In the genomic region with DNA sequence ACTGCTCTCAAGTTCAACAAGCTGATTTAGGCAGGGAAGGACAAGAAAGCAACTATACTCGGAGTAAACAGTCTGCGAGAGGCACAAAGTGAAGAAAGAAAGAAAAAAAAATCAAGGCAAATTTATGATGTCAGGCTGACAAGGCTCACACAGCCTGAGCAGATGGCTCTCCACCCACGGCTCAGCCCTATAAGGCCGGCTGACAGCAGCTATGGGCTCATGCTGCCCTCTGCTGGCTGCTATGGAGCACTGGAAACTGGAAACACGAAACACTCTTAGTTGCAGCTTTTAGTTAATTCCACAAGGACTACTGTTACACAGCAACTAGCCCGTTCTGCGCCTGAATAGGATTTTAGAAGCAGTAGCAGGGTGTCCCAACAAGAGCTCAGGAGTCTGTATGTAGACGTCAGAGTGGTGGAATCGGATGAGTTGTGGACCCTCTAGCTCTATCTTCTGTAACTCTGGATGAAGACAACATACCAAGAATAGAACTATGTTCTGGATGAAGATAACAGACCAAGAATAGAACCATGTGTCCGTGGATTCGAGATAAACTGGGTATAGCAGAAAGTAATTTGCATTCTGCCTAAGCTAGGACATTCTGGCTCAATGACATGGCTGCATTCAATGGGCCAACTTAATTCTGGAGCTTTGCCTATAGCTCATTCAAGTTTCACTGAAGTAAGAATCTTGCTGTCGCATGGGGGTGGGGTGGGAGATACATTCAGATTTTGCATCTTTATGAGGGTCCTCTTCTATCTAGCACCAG, we compare ENCODE assay signal across 8 mouse cellular contexts. TPM values are rescaled to one million over a fixed set of nuclear protein-coding genes. Genes with fewer than 3 reads are reported as not detected.
DNase-seq lines count a peak whose midpoint lies in the region; ATAC-seq and TF ChIP-seq lines count a peak whose summit lies in the region.

No protein-coding gene starts in this region.

- no peak overlapping the region for H3K9ac ChIP-seq in CH12.LX (ENCODE audit: insufficient read depth, low read depth)
- peak overlapping the region; percentile 56 for H3K9ac ChIP-seq in heart, embryonic 13.5 days
- 0 out of 2 replicates have a peak overlapping the region, but pooled peaks have one; percentile 14 for H3K9ac ChIP-seq in kidney, embryonic 16.5 days (replicated peaks; ENCODE audit: low read length)
- H3K9ac ChIP-seq in liver, adult 2 months (ENCODE audit: low read depth, low read length) = no peak overlapping the region

- TF ChIP-seq CTCF in CH12.LX (conservative IDR thresholded peaks at IDR 0.05 in 1 of 2, IDR thresholded peaks at IDR 0.05 in 1 of 2; ENCODE audit: low read depth in 2 of 2, low read length in 2 of 2) = peak; percentile 67 to 94
- TF ChIP-seq CTCF in bone marrow macrophage, adult 2 months (IDR thresholded peaks at IDR 0.05; ENCODE audit: low read depth, low read length) = peak; percentile 82
- peak; percentile 94 for TF ChIP-seq CTCF in embryonic fibroblast, embryonic 13.5 days (IDR thresholded peaks at IDR 0.05; ENCODE audit: borderline replicate concordance, insufficient read depth, low read length)
- TF ChIP-seq CTCF in liver, adult 2 months (IDR thresholded peaks at IDR 0.05; ENCODE audit: low read depth, low read length) = peak; percentile 97

- no peak overlapping the region for H3K27ac ChIP-seq in CH12.LX (ENCODE audit: insufficient read depth, low read depth)
- H3K27ac ChIP-seq in bone marrow macrophage, adult 2 months (ENCODE audit: insufficient read depth, low read depth, low read length) = no peak overlapping the region
- H3K27ac ChIP-seq in embryonic fibroblast, embryonic 13.5 days (ENCODE audit: insufficient read depth, low read length) = no peak overlapping the region
- H3K27ac ChIP-seq in heart, embryonic 13.5 days (replicated peaks) = peak overlapping the region; percentile 83
- H3K27ac ChIP-seq in kidney, embryonic 16.5 days (ENCODE audit: low read length) = no peak overlapping the region
- no peak overlapping the region for H3K27ac ChIP-seq in liver, adult 2 months (replicated peaks; ENCODE audit: insufficient read depth, low read depth, low read length)

- peak; percentile 82 for DNase-seq in CH12.LX (ENCODE audit: extremely low read depth)
- peak; percentile 41 for DNase-seq in liver, adult 2 months (ENCODE audit: extremely low read depth, low read depth, low spot score)
- DNase-seq in telencephalon, adult 2 months (ENCODE audit: low read depth, low spot score) = peak; percentile 91

- H3K27me3 ChIP-seq in CH12.LX (replicated peaks) (peaks cover 3% of the 10 kb centered on the region), myocyte (ENCODE audit: control insufficient read depth, insufficient read depth, insufficient read length) (peaks cover 7% of the 10 kb centered on the region)
- H3K27me3 ChIP-seq in heart, embryonic 13.5 days (replicated peaks) = no peaks in the 10 kb centered on the region
- no peaks in the 10 kb centered on the region for H3K27me3 ChIP-seq in kidney, embryonic 16.5 days (ENCODE audit: insufficient read depth, low read length)
- H3K27me3 ChIP-seq in liver, adult 2 months (ENCODE audit: control insufficient read depth, insufficient read depth, low read length) = no peaks in the 10 kb centered on the region

- WGBS in heart, embryonic 13.5 days = 13% methylated on average over 12 of the region's 12 CpGs
- 26% methylated on average over 12 of the region's 12 CpGs for WGBS in kidney, embryonic 16.5 days
- 23% methylated on average over 12 of the region's 12 CpGs for WGBS in liver, adult 2 months

- H3K4me3 ChIP-seq in CH12.LX (replicated peaks in 1 of 3; ENCODE audit: low read depth in 2 of 3, low read length in 2 of 3, poor library complexity in 1 of 3) (no peak overlapping the region), myocyte (no peak overlapping the region)
- no peak overlapping the region for H3K4me3 ChIP-seq in bone marrow macrophage, adult 2 months (ENCODE audit: insufficient read depth, low read length)
- no peak overlapping the region for H3K4me3 ChIP-seq in embryonic fibroblast, embryonic 13.5 days (ENCODE audit: insufficient read depth, low read length)
- peak overlapping the region; percentile 29 for H3K4me3 ChIP-seq in heart, embryonic 13.5 days
- no peak overlapping the region for H3K4me3 ChIP-seq in kidney, embryonic 16.5 days (ENCODE audit: low read length)
- no peak overlapping the region for H3K4me3 ChIP-seq in liver, adult 2 months (ENCODE audit: insufficient read depth, low read depth, low read length)

- H3K79me2 ChIP-seq in CH12.LX (replicated peaks; ENCODE audit: control insufficient read depth, extremely low read depth, insufficient read depth, poor library complexity, severe bottlenecking) = no peaks in the 10 kb centered on the region
- H3K79me2 ChIP-seq in liver, adult 2 months (ENCODE audit: control insufficient read depth, insufficient read depth, low read length) = no peaks in the 10 kb centered on the region
- H3K79me2 ChIP-seq in myocyte (ENCODE audit: control insufficient read depth, insufficient read depth) = no peaks in the 10 kb centered on the region

- TF ChIP-seq RAD21 in CH12.LX (IDR thresholded peaks at IDR 0.05; ENCODE audit: low read depth, low read length) = peak; percentile 100

- dilution Hi-C loops in CH12.LX (cut with MboI; ENCODE audit: extremely low pct_ligation_motif_present, extremely low pct_unique_long_range_greater_than_20kb, low sequenced_read_pairs) = no loop called here

- no peak; the same call in 1 of the 2 replicates for ATAC-seq in heart, embryonic 13.5 days (ENCODE audit: extremely low read depth, insufficient number of reproducible peaks, low FRiP score, low TSS enrichment)
- ATAC-seq in kidney, embryonic 16.5 days (ENCODE audit: low FRiP score, low TSS enrichment) = peak; percentile 92

- no peak overlapping the region for H3ac ChIP-seq in myocyte (ENCODE audit: control insufficient read depth, insufficient read length)

- H3K9me3 ChIP-seq in CH12.LX (replicated peaks; ENCODE audit: low read length) = no peaks in the 10 kb centered on the region
- H3K9me3 ChIP-seq in heart, embryonic 13.5 days = no peaks in the 10 kb centered on the region
- H3K9me3 ChIP-seq in kidney, embryonic 16.5 days (ENCODE audit: low read length) = no peaks in the 10 kb centered on the region

- no peak for TF ChIP-seq POLR2A in CH12.LX (IDR thresholded peaks at IDR 0.05; ENCODE audit: low read depth, low read length)
- TF ChIP-seq POLR2A in bone marrow macrophage, adult 2 months (IDR thresholded peaks at IDR 0.05; ENCODE audit: borderline replicate concordance, low read depth, low read length) = no peak
- no peak for TF ChIP-seq POLR2A in embryonic fibroblast, embryonic 13.5 days (IDR thresholded peaks at IDR 0.05; ENCODE audit: low read depth, low read length)
- TF ChIP-seq POLR2A in liver, adult 2 months (IDR thresholded peaks at IDR 0.05; ENCODE audit: extremely low read depth, insufficient read depth, low read length) = no peak
- no peak for TF ChIP-seq POLR2A in myocyte (IDR thresholded peaks at IDR 0.05; ENCODE audit: insufficient read length, low read depth)

- H3K36me3 ChIP-seq in CH12.LX (replicated peaks in 1 of 2; ENCODE audit: control insufficient read depth in 1 of 2, insufficient read depth in 1 of 2, low read length in 1 of 2) (peaks cover 0 to 9% of the 10 kb centered on the region in 2 experiments), myocyte (ENCODE audit: control insufficient read depth, insufficient read depth) (no peaks in the 10 kb centered on the region)
- H3K36me3 ChIP-seq in heart, embryonic 13.5 days = peaks cover 13% of the 10 kb centered on the region
- no peaks in the 10 kb centered on the region for H3K36me3 ChIP-seq in kidney, embryonic 16.5 days (ENCODE audit: insufficient read depth, low read length)
- no peaks in the 10 kb centered on the region for H3K36me3 ChIP-seq in liver, adult 2 months (ENCODE audit: control insufficient read depth, insufficient read depth, low read length)

- peaks cover 0 to 5% of the 10 kb centered on the region in 2 experiments; a peak in 2 of 4 replicates for H3K4me1 ChIP-seq in CH12.LX (ENCODE audit: control insufficient read depth in 1 of 2, insufficient read depth in 2 of 2)
- peaks cover 2% of the 10 kb centered on the region; the same call in 1 of the 2 replicates for H3K4me1 ChIP-seq in bone marrow macrophage, adult 2 months (ENCODE audit: control insufficient read depth, insufficient read depth, low read length)
- no peaks in the 10 kb centered on the region for H3K4me1 ChIP-seq in embryonic fibroblast, embryonic 13.5 days (ENCODE audit: control insufficient read depth, insufficient read depth, low read length)
- H3K4me1 ChIP-seq in heart, embryonic 13.5 days = peaks cover 35% of the 10 kb centered on the region
- H3K4me1 ChIP-seq in kidney, embryonic 16.5 days (ENCODE audit: insufficient read depth, low read length) = no peaks in the 10 kb centered on the region
- no peaks in the 10 kb centered on the region for H3K4me1 ChIP-seq in liver, adult 2 months (ENCODE audit: control insufficient read depth, insufficient read depth, low read length)

- no peak for TF ChIP-seq EP300 in CH12.LX (IDR thresholded peaks at IDR 0.05; ENCODE audit: low read length)

- H3K4me2 ChIP-seq in CH12.LX (ENCODE audit: insufficient read depth, low read depth, poor library complexity, severe bottlenecking) (0 out of 2 replicates have a peak overlapping the region, but pooled peaks have one; percentile 16), myocyte (ENCODE audit: low read depth) (peak overlapping the region; percentile 47)
- H3K4me2 ChIP-seq in heart, embryonic 13.5 days = peak overlapping the region; percentile 60
- no peak overlapping the region for H3K4me2 ChIP-seq in kidney, embryonic 16.5 days (replicated peaks; ENCODE audit: low read depth, low read length)

- in situ Hi-C loops in CH12.LX (cut with MboI; ENCODE audit: low pct_ligation_motif_present, low pct_unique_long_range_greater_than_20kb, low sequenced_read_pairs) = loop anchor here (10.0 to 25.0 kb wide), 5 partner anchors 119 to 649 kb away; partner anchors contain the start of genes Kdm3a and Rmnd5a

RNA-seq across cellular contexts. Expression of gene Mrpl35, which starts 22.5 kb away (rescaled TPM):
- total RNA-seq in CH12.LX (2012; rRNA removed) (35.8 and 36.3 TPM in 2 replicates), CH12.LX (2014; rRNA removed) (54.2 and 70.2 TPM in 2 replicates)
- polyA plus RNA-seq in CH12.LX (2012; ENCODE audit: insufficient read length, low read depth) (82.7 and 85.1 TPM in 2 replicates), myocyte (2012; fragmentation: generic; extraction: Trizol) (17.4 TPM)
- polyA plus RNA-seq in bone marrow macrophage, adult 2 months (2012; ENCODE audit: insufficient read depth, insufficient read length, missing spikeins) = 30.7 and 32.0 TPM in 2 replicates
- polyA plus RNA-seq in embryonic fibroblast, embryonic 13.5 days (2011; ENCODE audit: insufficient read length, low read depth, missing spikeins) = 35.9 and 39.7 TPM in 2 replicates
- 53.1 and 60.9 TPM in 2 replicates for polyA plus RNA-seq in heart, embryonic 13.5 days (2015; fragmentation: Nextera tagmentation; extraction: Ambion mirVana)
- 70.7 and 71.2 TPM in 2 replicates for polyA plus RNA-seq in kidney, embryonic 16.5 days (2015; fragmentation: Nextera tagmentation; extraction: Ambion mirVana)
- total RNA-seq in liver, adult 2 months (2014; rRNA removed) = 13.5 and 14.4 TPM in 2 replicates
- 8.6 and 9.5 TPM in 2 replicates for polyA plus RNA-seq in liver, adult 2 months (2012; rRNA removed)

RNA-seq across cellular contexts. Expression of gene Immt, which starts 26.9 kb away (rescaled TPM):
- total RNA-seq in CH12.LX (2012; rRNA removed) (97.5 and 126 TPM in 2 replicates), CH12.LX (2014; rRNA removed) (156 and 161 TPM in 2 replicates)
- polyA plus RNA-seq in CH12.LX (2012; ENCODE audit: insufficient read length, low read depth) (146 and 156 TPM in 2 replicates), myocyte (2012; fragmentation: generic; extraction: Trizol) (128 TPM)
- 68.7 and 73.4 TPM in 2 replicates for polyA plus RNA-seq in bone marrow macrophage, adult 2 months (2012; ENCODE audit: insufficient read depth, insufficient read length, missing spikeins)
- polyA plus RNA-seq in embryonic fibroblast, embryonic 13.5 days (2011; ENCODE audit: insufficient read length, low read depth, missing spikeins) = 132 and 134 TPM in 2 replicates
- polyA plus RNA-seq in heart, embryonic 13.5 days (2015; fragmentation: Nextera tagmentation; extraction: Ambion mirVana) = 276 and 320 TPM in 2 replicates
- 238 and 251 TPM in 2 replicates for polyA plus RNA-seq in kidney, embryonic 16.5 days (2015; fragmentation: Nextera tagmentation; extraction: Ambion mirVana)
- total RNA-seq in liver, adult 2 months (2014; rRNA removed) = 90.5 and 100 TPM in 2 replicates
- polyA plus RNA-seq in liver, adult 2 months (2012; rRNA removed) = 34.3 and 38.8 TPM in 2 replicates

Comparison
In these comparisons a context has a peak if more than half of its experiments do, and no peak if none do; other contexts are left out.
1. DNase-seq: peak in every context shown above with its lines; median percentile 91 in telencephalon, adult 2 months; 82 in CH12.LX; 41 in liver, adult 2 months.
2. H3K9ac ChIP-seq: peak in heart, embryonic 13.5 days (single experiment) and kidney, embryonic 16.5 days (single experiment); none in CH12.LX (single experiment) and liver, adult 2 months (single experiment).
3. Peak in every context shown above with its lines, with median percentiles within 50 percentile points of each other: CTCF ChIP-seq.